Mouse (Mus musculus) cerebellum, adult 8-10 months (tissue): ENCODE results near the gene 2010111I01Rik.
"Not testable (repeated sequence)": the region's sequence is repeated elsewhere in the genome, so short reads cannot be mapped to it uniquely, and the experiment has no call there.

Source experiments
- DNase-seq: peaks from one replicate; pipeline ENCODE4 v3.0.0; 2022

Gene 2010111I01Rik

DNA sequence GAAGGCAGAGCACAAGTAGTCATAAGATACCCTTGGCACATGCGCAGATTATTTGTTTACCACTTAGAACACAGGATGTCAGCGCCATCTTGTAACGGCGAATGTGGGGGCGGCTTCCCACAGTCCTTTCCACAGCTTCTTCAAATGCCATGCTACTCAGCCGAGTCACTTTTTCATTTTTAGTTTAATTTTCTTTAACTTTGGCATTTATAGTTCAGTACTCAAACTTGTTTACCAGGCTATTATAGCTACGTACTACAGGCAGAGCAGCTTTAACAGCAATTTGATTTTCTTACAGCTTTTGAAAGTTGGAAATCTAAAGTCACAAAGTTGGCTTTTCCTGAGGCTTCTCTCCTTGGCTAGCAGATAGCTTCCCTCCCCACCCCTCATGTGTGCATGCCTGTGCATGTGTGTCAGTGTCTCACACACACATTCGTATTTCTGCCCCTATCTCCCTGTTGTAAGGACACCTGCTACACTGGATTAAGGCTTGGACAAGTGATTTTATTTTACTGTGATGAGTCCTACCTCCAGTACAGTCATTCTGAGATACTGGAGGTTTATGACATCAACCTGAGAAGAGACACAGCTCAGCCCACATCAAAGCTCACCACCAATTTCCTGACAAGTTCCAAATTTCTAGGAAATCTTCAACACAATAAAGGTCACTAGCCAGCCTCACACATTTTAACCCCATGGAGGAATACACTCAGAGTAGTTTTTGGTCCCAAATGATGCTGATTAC lies 258.5 kb downstream of the 2010111I01Rik start:
- no peak for DNase-seq

GRCm38 (mm10) chr13:63225796-63226583 lies 261.3 kb downstream of the 2010111I01Rik start:
- no peak for DNase-seq

GRCm38 (mm10) chr13:63227785-63228184 lies 263.1 kb downstream of the 2010111I01Rik start:
- no peak for DNase-seq

DNA sequence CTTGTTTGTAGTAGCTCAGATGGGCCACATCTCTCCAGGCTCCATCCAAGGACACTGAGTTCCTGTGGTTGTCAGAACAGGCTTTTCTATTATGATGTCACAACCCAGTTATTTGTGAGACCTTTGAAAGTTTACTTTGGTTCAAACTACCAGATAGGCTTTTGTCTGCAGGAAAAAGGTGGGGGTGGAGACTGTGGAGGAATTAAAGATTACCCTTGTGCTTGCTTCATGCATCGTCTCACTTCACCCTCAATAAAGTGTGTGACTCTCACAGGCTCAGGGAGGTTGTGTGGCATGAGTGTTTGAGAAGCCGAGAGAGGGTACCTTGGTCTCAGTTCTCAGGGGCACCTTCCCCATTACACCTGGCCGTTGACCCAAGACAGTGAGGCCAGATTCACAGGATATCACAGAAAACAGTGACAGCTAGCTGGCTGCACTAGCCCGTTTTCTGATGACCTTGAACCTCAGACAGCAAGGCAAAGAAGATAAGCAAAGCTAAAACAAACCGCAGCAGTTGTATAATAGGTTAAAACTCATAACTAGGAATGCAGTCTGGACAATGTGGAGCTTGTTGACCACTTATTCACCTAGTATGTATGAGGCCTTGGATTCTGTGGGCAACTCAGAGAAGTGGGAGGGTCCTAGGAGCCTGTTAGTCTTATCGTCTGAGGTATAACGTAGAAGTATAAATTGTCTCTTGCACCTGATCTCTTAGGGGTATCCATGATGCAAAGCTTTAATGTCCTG lies 266.4 kb downstream of the 2010111I01Rik start:
- DNase-seq: no peak

GRCm38 (mm10) chr13:63231702-63232070 lies 267.0 kb downstream of the 2010111I01Rik start:
- no peak for DNase-seq

DNA sequence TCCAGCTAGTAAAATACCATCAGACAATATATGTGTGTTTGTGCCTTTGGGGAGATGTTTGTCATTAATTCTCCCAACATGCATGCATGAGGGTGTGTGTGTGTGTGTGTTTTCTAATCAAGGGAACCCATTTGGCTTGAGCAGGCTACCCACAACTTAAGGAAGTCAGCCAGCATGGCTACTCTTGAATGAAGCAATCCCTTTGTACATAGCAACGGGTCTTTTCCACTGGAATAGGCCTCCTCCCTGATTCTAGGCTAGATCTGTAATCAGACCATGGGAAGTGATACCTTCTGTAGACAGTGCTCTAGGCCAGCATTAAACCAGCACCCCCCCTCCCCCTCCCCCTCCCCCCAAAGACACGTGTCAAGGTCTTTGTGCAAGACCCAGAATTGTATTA lies 267.9 kb downstream of the 2010111I01Rik start:
- DNase-seq: no peak

- not testable (repeated sequence) for DNase-seq
Observed at GRCm38 (mm10) chr13:63234520-63234919, 269.8 kb downstream of the 2010111I01Rik start.

DNA sequence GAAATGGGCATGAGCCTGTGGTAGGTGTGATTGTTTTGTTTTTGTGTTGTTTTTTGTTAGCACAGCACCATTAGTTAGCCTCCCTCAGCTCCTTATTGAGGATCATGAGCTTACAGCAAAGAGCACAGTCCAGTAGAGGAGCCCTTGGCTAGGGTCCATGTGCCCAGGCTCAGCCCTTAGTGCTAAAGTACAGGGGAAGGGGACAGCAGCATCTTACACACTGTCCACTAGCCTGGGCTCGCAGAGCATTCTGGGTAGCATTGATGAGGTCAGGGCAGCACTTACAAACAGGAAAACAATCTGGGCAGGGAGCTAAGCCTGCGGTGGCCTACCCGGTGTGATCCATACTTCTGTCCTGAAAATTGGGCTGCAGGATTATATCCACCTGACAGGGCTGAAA lies 270.9 kb downstream of the 2010111I01Rik start:
- no peak for DNase-seq

GRCm38 (mm10) chr13:63236159-63236893 lies 271.6 kb downstream of the 2010111I01Rik start:
- DNase-seq: no peak

- no peak for DNase-seq
Observed at GRCm38 (mm10) chr13:63238045-63238444, 273.4 kb downstream of the 2010111I01Rik start.

GRCm38 (mm10) chr13:63239301-63239804 lies 274.7 kb downstream of the 2010111I01Rik start:
- no peak for DNase-seq

DNA sequence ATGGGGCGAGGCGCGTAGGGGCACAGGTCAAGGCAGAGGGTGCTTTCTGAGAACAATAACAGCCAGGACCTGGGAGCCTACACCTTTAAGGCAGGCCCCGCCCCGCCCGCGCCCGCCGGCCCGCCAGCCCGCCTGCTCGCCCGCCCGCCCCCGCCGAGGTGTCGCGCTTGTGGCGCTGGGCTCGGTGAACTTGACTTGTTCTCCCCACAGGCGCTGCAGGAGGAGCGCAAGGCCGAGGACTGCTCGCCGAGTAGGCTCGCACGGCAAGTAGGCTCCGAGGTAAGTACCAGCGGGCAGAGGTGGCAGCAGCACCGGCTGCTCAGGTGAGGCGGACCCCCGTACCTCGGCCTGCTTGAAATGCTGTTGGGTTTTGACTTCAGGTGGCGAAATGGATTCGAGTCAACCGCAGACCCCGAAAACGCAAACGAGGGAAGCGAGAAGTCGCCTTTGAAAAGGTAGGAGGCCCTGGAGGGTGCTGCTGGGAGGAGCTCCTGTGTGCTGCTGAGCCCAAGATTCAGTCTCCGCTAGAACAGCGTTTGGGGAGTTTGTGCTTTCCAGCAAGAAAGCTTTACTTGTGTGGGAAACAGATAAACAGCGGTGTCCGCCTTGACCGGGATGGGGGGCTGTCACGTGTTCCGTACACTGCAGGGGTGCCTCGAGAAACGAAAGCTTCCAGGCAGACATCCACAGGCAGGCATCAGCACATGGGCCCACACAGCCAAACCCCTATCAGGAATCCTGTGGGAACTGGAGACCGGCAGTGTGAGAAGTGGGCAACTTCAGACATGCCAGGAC lies 275.4 kb downstream of the 2010111I01Rik start:
- peak; percentile 79 for DNase-seq

DNA sequence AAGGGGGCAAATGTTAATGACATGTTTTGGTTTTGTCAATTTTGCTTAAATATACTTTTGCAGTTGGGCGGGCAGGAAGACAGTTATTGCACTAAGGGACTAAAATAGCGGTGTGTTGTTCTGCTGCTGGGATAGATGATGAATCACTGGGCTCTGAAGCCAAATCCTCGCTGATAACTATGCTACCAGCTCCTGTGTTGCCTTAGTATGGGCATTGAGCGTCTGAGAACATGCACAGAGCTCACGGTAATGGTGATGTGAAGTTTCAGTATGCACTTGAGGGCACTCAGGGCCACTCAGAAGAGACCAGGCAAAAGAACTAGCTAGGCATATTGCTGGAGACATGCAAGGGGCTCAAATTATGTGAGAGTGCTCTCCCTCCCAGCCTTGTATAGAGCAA lies 276.1 kb downstream of the 2010111I01Rik start:
- DNase-seq: no peak

GRCm38 (mm10) chr13:63241665-63242064 lies 277.0 kb downstream of the 2010111I01Rik start:
- DNase-seq: no peak

- DNase-seq: no peak
Observed at GRCm38 (mm10) chr13:63242401-63243192, 277.9 kb downstream of the 2010111I01Rik start.

- no peak for DNase-seq
Observed at GRCm38 (mm10) chr13:63243586-63243985, 278.9 kb downstream of the 2010111I01Rik start.

- no peak for DNase-seq
Observed at GRCm38 (mm10) chr13:63244425-63244824, 279.7 kb downstream of the 2010111I01Rik start.

- no peak for DNase-seq
Observed at GRCm38 (mm10) chr13:63245218-63245617, 280.5 kb downstream of the 2010111I01Rik start.

GRCm38 (mm10) chr13:63245812-63246211 lies 281.1 kb downstream of the 2010111I01Rik start:
- DNase-seq: no peak

DNA sequence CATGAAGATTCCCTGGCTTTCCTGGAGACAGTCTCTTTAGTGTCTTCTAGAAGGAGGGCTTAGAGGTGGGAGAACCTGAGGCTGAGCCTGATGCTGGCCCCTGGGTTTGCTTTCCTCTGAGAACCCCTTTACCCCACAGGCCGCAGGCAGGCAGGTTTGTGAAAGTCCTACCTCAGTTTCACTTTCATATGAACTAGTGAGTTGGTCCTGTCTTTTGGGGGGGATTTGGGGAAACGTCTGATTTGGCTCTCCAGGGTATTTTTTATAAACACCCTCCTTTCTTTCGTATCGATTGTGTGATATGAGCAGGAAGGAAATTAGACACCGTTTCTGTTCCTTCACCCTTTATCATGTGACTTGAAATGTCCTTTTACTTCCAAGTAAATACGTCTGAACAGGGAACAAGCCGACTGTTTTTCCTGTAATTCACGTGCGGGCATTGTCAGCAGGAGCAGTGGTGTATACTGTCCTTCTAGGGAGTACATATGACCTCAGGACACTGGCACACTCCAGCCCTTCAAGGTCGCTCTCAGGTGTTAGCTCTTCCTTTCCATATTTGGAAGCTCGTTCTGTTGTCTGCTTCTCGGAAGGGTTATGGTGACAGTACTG lies 281.7 kb downstream of the 2010111I01Rik start:
- no peak for DNase-seq
